17 mouse cellular contexts compared by ENCODE assay signal in genomic region chr11:44948541-44948940, GRCm38 (mm10).
A peak's percentile ranks its signal among the peaks of the same experiment; 100 is the strongest.
DNase-seq lines count a peak whose midpoint lies in the region; ATAC-seq lines count a peak whose summit lies in the region.
"Had no signal": no experiment of that assay in that cellular context is flagged by ENCODE, and none has a peak within 500 bp of the region (broad histone marks: within the 10 kb centered on the region; RNA-seq: fewer than 3 reads in every experiment).

No protein-coding gene starts in this region.

- H3K4me1 ChIP-seq in heart, embryonic 10.5 days = no peaks in the 10 kb centered on the region
- no peaks in the 10 kb centered on the region for H3K4me1 ChIP-seq in forebrain, embryonic 15.5 days
- H3K4me1 ChIP-seq: kidney, embryonic 15.5 days had no signal

- H3K9ac ChIP-seq in forebrain, embryonic 15.5 days (replicated peaks) = no peak overlapping the region
- H3K9ac ChIP-seq: hindbrain, embryonic 14.5 days; kidney, embryonic 15.5 days; neural tube, embryonic 13.5 days had no signal

- H3K27ac ChIP-seq in heart, embryonic 10.5 days = no peak overlapping the region
- no peak overlapping the region for H3K27ac ChIP-seq in forebrain, embryonic 15.5 days (replicated peaks)
- H3K27ac ChIP-seq: hindbrain, embryonic 14.5 days; kidney, embryonic 15.5 days; neural tube, embryonic 13.5 days had no signal

- H3K4me2 ChIP-seq in forebrain, embryonic 15.5 days (replicated peaks) = no peak overlapping the region
- H3K4me2 ChIP-seq: hindbrain, embryonic 14.5 days; kidney, embryonic 15.5 days; midbrain, embryonic 11.5 days; neural tube, embryonic 13.5 days had no signal

- no peaks in the 10 kb centered on the region for H3K36me3 ChIP-seq in heart, embryonic 10.5 days
- no peaks in the 10 kb centered on the region for H3K36me3 ChIP-seq in forebrain, embryonic 15.5 days
- H3K36me3 ChIP-seq: kidney, embryonic 15.5 days; neural tube, embryonic 13.5 days had no signal

- no peak overlapping the region for H3K4me3 ChIP-seq in heart, embryonic 10.5 days
- no peak overlapping the region for H3K4me3 ChIP-seq in forebrain, embryonic 15.5 days
- H3K4me3 ChIP-seq: kidney, embryonic 15.5 days; neural tube, embryonic 13.5 days had no signal

- peak; percentile 71 for DNase-seq in heart, adult 8-10 months (ENCODE audit: low spot score)
- no peak for DNase-seq in heart, embryonic 10.5 days (ENCODE audit: low spot score)
- DNase-seq in 3134 (ENCODE audit: extremely low read depth, insufficient read length, low spot score) = peak; percentile 72
- peak; percentile 91 for DNase-seq in 3T3-L1 (ENCODE audit: low read depth, low spot score)
- peak; percentile 92 for DNase-seq in fibroblast of lung, adult 2 months (ENCODE audit: low read depth)
- no peak for DNase-seq in cerebellum, postnatal 10 days
- DNase-seq: cerebellum, adult 9-11 months; lung, adult 18-20 months; lung, postnatal 4 days; right cerebral cortex, postnatal 25 days had no signal

- no peaks in the 10 kb centered on the region for H3K9me3 ChIP-seq in heart, embryonic 10.5 days
- H3K9me3 ChIP-seq in forebrain, embryonic 15.5 days = no peaks in the 10 kb centered on the region
- H3K9me3 ChIP-seq: kidney, embryonic 15.5 days; neural tube, embryonic 13.5 days had no signal

- H3K27me3 ChIP-seq in heart, embryonic 10.5 days (ENCODE audit: insufficient read depth, poor library complexity, severe bottlenecking) = no peaks in the 10 kb centered on the region
- H3K27me3 ChIP-seq in forebrain, embryonic 15.5 days = no peaks in the 10 kb centered on the region
- H3K27me3 ChIP-seq: kidney, embryonic 15.5 days; neural tube, embryonic 13.5 days had no signal

- 84% methylated on average over 6 of the region's 6 CpGs for WGBS in heart, embryonic 10.5 days
- 86% methylated on average over 6 of the region's 6 CpGs for WGBS in forebrain, embryonic 15.5 days

- no peak for ATAC-seq in forebrain, embryonic 15.5 days (replicated peaks)
- ATAC-seq: activated CD4-positive, CD25-positive, alpha-beta regulatory T cell, adult 4 months; intestine, embryonic 16.5 days had no signal

Comparison
In these comparisons a context has a peak if more than half of its experiments do, and no peak if none do; other contexts are left out.
1. DNase-seq: peak in heart, adult 8-10 months (single experiment), 3134 (single experiment), 3T3-L1 (single experiment) and fibroblast of lung, adult 2 months (single experiment); none in heart, embryonic 10.5 days (single experiment) and cerebellum, postnatal 10 days (0 of 2).